Mouse (Mus musculus): ENCODE results near the gene Hmx1. TPM values are rescaled to one million over a fixed set of nuclear protein-coding genes. Genes with fewer than 3 reads are reported as not detected.
A peak's percentile ranks its signal among the peaks of the same experiment; 100 is the strongest.

Hmx1 gene
- polyA plus RNA-seq (2015; fragmentation: Nextera tagmentation; extraction: Ambion mirVana), result not detected in 2 replicates

DNA sequence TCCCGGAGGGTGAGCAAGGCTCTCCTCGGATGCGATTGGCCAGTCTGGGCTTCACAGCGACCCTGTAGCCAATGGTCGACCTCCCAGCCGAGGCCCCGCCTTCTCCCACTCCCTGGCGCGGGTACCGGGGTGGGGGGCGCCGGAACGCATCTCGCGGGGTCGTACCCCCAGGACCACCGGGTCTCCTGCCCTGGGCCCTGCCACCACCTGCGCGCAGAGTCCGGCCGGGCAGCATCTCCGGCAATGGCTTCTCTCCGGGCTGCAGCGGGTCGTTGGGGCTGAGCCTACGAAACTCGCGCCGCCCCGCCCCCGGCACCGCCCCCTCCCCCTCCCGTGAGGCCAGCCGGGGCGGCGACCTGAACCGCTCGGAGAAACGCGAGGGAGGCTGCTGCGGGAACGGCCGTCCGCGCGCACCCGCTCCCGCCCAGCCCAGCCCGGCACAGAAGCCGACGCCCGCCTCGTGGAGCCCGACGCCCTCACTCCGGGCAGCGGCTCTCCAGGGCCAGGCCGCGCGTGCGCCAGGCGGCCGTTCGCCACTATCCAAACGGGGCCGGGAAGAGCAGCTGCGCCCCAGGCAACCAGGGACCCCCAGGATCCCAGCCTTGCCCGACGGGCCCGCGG is at the start of gene Hmx1:
Hmx1 (plus strand) TSS at position 618 of the 621 bp plus-strand sequence.
- Histone ChIP-seq H3K27me3 (peaks cover 100% of the 10 kb centered on the region), H3K4me2 (replicated peaks) (peak within 1 kb of the TSS; percentile 61), H3K4me3 (replicated peaks) (peak within 1 kb of the TSS; percentile 43), H3K9me3 (no peaks in the 10 kb centered on the region), H3K9ac (replicated peaks) (no peak within 1 kb of the TSS), H3K27ac (no peak within 1 kb of the TSS), H3K36me3 (no peaks in the 10 kb centered on the region), H3K4me1 (replicated peaks) (peaks cover 27% of the 10 kb centered on the region)
- under 1% methylated on average over 44 of the region's 71 CpGs for WGBS
- ATAC-seq, result peak; percentile 84

DNA sequence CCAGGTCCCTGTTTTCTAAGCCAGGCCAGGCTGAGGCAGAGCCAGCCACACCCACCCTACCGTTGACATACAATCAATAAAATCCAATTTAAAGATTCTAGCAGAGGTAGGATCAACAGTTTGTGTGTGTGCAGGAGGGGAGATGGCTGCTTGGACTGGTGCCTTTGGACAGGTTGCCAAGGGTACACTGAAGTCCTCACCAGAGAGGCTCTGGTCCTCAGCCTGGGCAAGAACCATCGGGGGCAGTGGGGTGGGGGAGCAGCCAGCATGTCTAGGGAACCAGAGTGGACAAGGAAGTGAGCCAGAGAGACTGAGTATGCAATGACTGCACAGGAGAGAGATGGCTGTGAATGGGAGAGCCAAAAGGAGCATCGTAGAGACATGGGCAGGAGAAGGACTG is 43.8 kb upstream of the Hmx1 start:
- Histone ChIP-seq H3K4me2 (replicated peaks) (no peak overlapping the region), H3K27ac (no peak overlapping the region)
- 88% methylated on average over 3 of the region's 3 CpGs for WGBS

GRCm38 (mm10) chr5:35348794-35349193 is 40.1 kb upstream of the Hmx1 start:
- Histone ChIP-seq H3K4me2 (replicated peaks) (no peak overlapping the region), H3K36me3 (no peaks in the 10 kb centered on the region), H3K4me3 (replicated peaks) (no peak overlapping the region), H3K27me3 (0 out of 2 replicates have a peak, but pooled peaks cover 4% of the 10 kb centered on the region), H3K9me3 (no peaks in the 10 kb centered on the region), H3K27ac (no peak overlapping the region), H3K9ac (replicated peaks) (no peak overlapping the region), H3K4me1 (replicated peaks) (no peaks in the 10 kb centered on the region)
- ATAC-seq, result peak; percentile 58; the same call in 1 of the 2 replicates
- 18% methylated on average over 3 of the region's 3 CpGs for WGBS

More for the DNA sequence above, 43.8 kb upstream of the Hmx1 start:
- no peaks in the 10 kb centered on the region for H3K4me1 ChIP-seq (replicated peaks)
- H3K4me3 ChIP-seq (replicated peaks), result no peak overlapping the region
- H3K9ac ChIP-seq (replicated peaks), result no peak overlapping the region
- ATAC-seq, result no peak
- 0 out of 2 replicates have a peak, but pooled peaks cover 4% of the 10 kb centered on the region for H3K27me3 ChIP-seq
- H3K9me3 ChIP-seq, result no peaks in the 10 kb centered on the region
- H3K36me3 ChIP-seq, result no peaks in the 10 kb centered on the region

- Histone ChIP-seq H3K9me3 (no peaks in the 10 kb centered on the region), H3K4me2 (replicated peaks) (no peak overlapping the region), H3K36me3 (no peaks in the 10 kb centered on the region), H3K27ac (no peak overlapping the region), H3K27me3 (no peaks in the 10 kb centered on the region), H3K4me1 (replicated peaks) (no peaks in the 10 kb centered on the region), H3K9ac (replicated peaks) (no peak overlapping the region), H3K4me3 (replicated peaks) (no peak overlapping the region)
- ATAC-seq, result no peak
- 56% methylated on average over 9 of the region's 9 CpGs for WGBS
These were observed 31.1 kb upstream of the Hmx1 start for GRCm38 (mm10) chr5:35357544-35358440.

DNA sequence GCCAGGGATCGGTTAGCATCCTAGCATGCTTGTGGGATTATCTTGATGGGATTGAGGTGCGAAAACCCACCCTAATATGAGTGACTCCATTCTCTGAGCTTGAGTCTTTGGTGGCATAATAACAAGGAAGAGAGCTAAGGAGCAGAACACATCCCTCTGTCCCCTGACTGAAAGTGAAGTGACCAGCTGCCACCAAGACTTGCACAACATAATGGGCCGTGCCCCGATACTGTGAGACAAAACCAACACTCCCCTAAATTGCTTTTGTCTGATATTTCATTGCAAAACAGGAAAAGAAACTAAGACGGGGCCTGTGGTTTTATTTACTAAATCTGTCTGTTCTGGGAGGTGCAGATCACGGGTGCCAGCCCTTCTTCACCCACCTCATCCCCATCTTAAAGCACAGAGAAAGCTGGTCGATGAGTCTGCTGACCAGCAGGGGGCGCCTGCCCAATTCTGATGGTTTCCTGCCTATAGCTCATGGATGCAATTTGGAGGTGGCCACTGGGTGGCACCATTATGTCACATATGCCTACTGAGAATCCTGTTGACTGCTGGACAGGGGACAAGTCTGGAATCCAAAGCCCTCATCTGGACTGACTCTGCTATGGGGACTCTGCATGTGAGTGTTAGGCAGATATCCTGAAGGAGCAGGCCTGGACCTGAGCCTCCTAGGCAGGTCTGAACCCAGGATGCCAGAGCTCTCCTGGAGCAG is 27.2 kb upstream of the Hmx1 start:
- ATAC-seq, result peak; percentile 73
- Histone ChIP-seq H3K4me1 (replicated peaks) (no peaks in the 10 kb centered on the region), H3K27me3 (peaks cover 8% of the 10 kb centered on the region; the same call in 1 of the 2 replicates), H3K27ac (no peak overlapping the region), H3K9me3 (no peaks in the 10 kb centered on the region), H3K4me2 (replicated peaks) (no peak overlapping the region), H3K4me3 (replicated peaks) (no peak overlapping the region), H3K36me3 (no peaks in the 10 kb centered on the region), H3K9ac (replicated peaks) (no peak overlapping the region)
- whole genome bisulfite sequencing, result 45% methylated on average over 8 of the region's 8 CpGs

DNA sequence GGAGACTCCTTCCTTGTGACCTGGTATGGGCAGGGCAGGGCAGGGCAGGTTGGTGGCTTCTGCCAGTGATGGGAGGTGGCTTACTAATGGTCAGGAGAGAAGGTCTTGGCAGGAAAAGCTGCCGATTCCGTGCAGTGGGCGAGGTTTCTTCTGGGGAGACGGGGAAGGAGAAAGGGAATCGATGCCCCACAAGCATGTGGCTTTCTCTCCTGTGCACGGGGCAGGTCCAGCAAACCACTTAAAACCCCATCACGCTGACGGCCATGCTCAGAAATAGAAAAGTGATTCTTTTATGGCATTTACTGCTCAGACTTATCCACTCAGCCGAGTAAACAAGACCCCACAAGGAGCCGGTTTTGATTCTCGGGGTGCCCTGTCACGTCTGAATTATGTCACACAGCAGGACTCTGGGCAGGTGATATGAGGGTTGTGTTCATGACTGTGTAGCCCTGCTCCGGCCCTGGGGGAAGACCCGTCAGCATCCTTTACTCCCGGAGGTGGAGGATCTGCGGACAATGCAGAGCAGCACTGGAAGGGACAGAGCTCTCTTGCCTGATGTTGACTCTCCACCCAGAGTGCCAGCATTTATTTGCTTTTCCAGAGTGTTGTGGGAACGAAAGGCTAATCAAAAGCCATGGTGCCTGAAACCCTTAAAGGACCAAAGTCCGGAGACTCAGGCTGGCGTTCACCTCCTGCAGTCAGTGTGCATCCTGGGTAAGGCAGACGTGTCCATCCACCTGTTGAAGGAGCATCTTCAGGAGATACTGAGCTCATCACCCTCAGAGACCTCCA is 22.5 kb upstream of the Hmx1 start:
- H3K27ac ChIP-seq, result no peak overlapping the region

GRCm38 (mm10) chr5:35368916-35369315 is 20.0 kb upstream of the Hmx1 start:
- no peak for ATAC-seq
- Histone ChIP-seq H3K9me3 (no peaks in the 10 kb centered on the region), H3K27ac (no peak overlapping the region), H3K4me3 (replicated peaks) (no peak overlapping the region), H3K9ac (replicated peaks) (no peak overlapping the region), H3K4me2 (replicated peaks) (no peak overlapping the region), H3K4me1 (replicated peaks) (no peaks in the 10 kb centered on the region), H3K36me3 (no peaks in the 10 kb centered on the region), H3K27me3 (peaks cover 10% of the 10 kb centered on the region; the same call in 1 of the 2 replicates)
- WGBS, result 78% methylated on average over 6 of the region's 6 CpGs

More for the DNA sequence above, 22.5 kb upstream of the Hmx1 start:
- 76% methylated on average over 20 of the region's 20 CpGs for WGBS
- ATAC-seq, result no peak
- Histone ChIP-seq H3K4me2 (replicated peaks) (no peak overlapping the region), H3K4me3 (replicated peaks) (no peak overlapping the region), H3K4me1 (replicated peaks) (no peaks in the 10 kb centered on the region), H3K9ac (replicated peaks) (no peak overlapping the region), H3K36me3 (no peaks in the 10 kb centered on the region), H3K27me3 (peaks cover 10% of the 10 kb centered on the region; the same call in 1 of the 2 replicates), H3K9me3 (no peaks in the 10 kb centered on the region)

DNA sequence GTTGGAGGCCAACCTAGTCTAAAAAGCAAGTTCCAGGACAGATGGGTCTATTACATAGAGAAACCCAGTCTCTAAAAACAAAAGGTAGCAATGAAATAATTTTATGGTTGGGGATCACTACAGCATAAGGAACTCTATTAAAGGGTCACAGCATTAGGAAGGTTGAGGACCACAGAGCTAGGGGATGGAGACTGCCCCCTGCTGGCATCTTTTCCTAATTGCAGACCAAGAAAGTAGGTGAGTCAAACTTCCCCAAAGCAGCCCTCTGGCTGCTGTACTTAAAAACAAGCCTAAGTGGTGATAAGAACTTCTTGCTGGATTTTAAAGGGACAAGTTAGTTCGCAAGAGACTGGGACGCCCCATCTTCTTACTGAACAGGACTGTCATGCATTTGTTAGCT is 9.8 kb upstream of the Hmx1 start:
- 65% methylated on average over 2 of the region's 2 CpGs for WGBS
- peaks cover 84% of the 10 kb centered on the region for H3K27me3 ChIP-seq
- no peaks in the 10 kb centered on the region for H3K36me3 ChIP-seq
- no peaks in the 10 kb centered on the region for H3K4me1 ChIP-seq (replicated peaks)
- no peak overlapping the region for H3K27ac ChIP-seq
- ATAC-seq, result no peak
- no peaks in the 10 kb centered on the region for H3K9me3 ChIP-seq
- H3K4me3 ChIP-seq (replicated peaks), result no peak overlapping the region
- H3K9ac ChIP-seq (replicated peaks), result no peak overlapping the region
- no peak overlapping the region for H3K4me2 ChIP-seq (replicated peaks)

DNA sequence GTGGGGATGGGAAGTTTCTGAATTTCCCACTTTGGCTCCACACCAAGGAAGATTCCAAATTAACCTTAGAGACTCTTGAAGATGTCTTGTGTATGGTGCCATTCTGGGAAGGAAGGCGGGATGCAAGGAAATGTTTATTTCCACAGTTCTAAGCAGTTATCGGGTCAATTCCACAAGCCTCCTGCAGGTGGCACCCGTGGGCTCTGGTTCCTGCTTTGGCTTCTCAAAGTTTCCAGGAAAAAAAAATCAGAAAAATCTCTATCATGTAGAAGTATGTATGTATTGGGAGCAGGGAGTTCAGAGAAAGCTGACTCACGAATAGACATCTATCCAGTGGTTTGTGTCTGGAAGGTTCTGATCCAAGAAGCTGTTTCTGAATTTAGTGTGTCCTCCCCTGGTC is 9.1 kb upstream of the Hmx1 start:
- 0% methylated on average over 4 of the region's 4 CpGs for WGBS
- no peak overlapping the region for H3K27ac ChIP-seq
- H3K4me1 ChIP-seq (replicated peaks), result no peaks in the 10 kb centered on the region
- no peak overlapping the region for H3K9ac ChIP-seq (replicated peaks)
- H3K27me3 ChIP-seq, result peaks cover 91% of the 10 kb centered on the region
- no peaks in the 10 kb centered on the region for H3K9me3 ChIP-seq
- no peak overlapping the region for H3K4me2 ChIP-seq (replicated peaks)
- H3K36me3 ChIP-seq, result no peaks in the 10 kb centered on the region
- no peak for ATAC-seq
- no peak overlapping the region for H3K4me3 ChIP-seq (replicated peaks)

DNA sequence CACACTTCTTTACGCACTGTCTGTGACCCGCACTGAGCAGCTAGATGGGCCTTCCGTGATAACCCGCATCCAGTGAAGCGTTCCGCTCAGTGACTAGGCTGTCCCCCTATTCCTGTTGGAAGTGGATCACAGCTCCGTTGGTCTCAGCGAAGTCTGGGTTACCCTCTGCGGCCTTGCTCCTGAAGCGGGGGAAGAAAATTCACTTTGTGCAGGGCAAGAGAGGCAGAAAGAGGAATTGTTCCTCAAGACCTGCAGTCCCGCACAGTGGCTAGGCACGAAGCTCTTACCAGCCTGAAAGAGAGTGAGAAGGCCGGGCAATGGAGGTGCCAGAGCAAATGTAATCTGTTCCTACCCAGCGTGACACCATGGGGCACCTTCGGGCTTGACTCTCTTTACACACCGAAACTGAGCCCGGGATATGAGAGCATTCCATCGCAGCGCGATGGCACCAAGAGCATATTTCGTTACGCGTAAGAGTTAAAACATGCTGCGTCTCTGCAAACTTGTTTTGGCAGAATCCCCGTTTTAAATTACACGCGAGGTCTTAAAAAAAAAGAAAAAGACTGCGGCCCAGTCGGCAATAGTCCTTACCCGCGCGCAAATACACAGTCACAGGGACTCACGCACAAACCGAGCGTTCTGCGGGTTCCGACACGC is 946 bp upstream of the Hmx1 start:
- H3K4me2 ChIP-seq (replicated peaks), result peak overlapping the region; percentile 61
- no peak overlapping the region for H3K9ac ChIP-seq (replicated peaks)
- 2% methylated on average over 38 of the region's 38 CpGs for WGBS
- no peak for ATAC-seq
- peaks cover 27% of the 10 kb centered on the region for H3K4me1 ChIP-seq (replicated peaks)
- peaks cover 100% of the 10 kb centered on the region for H3K27me3 ChIP-seq
- peak overlapping the region; percentile 43 for H3K4me3 ChIP-seq (replicated peaks)
- no peaks in the 10 kb centered on the region for H3K9me3 ChIP-seq
- H3K27ac ChIP-seq, result no peak overlapping the region
- H3K36me3 ChIP-seq, result no peaks in the 10 kb centered on the region

DNA sequence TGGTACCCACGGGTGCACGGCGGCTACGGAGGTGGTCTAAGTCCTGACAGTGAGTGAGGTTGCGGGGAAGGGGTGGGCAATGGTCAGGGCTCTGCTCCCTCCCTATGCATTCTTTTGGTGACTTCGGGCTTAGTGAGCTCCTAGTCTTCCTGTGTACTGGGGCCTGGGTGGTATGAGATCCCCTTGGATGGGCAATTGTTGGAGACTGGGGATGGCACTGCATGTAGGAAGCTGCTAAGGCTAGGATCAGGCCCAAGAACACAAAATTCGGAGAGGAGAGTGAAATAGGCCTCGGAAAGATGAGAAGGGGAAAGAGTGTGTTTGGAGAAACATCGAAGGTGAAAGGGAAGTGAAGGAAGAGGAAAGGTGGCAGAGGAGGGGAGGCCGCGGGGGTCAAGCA is 533 bp downstream of the Hmx1 start:
- Histone ChIP-seq H3K4me2 (replicated peaks) (peak overlapping the region; percentile 61), H3K9ac (replicated peaks) (no peak overlapping the region), H3K36me3 (no peaks in the 10 kb centered on the region), H3K27me3 (peaks cover 100% of the 10 kb centered on the region), H3K4me1 (replicated peaks) (peaks cover 27% of the 10 kb centered on the region), H3K9me3 (no peaks in the 10 kb centered on the region), H3K27ac (no peak overlapping the region), H3K4me3 (replicated peaks) (peak overlapping the region; percentile 43; the same call in 1 of the 2 replicates)
- no peak for ATAC-seq
- WGBS, result 3% methylated on average over 11 of the region's 11 CpGs
